Mouse (Mus musculus): ENCODE results near the gene Rasd2. TPM values are rescaled to one million over a fixed set of nuclear protein-coding genes. Genes with fewer than 3 reads are reported as not detected.

Gene Rasd2
- polyA plus RNA-seq, 1 experiment from 2014 or later = 0.11 TPM

- H3K36me3 ChIP-seq = no peaks in the 10 kb centered on the region
- no peaks in the 10 kb centered on the region for H3K9me3 ChIP-seq
- no peak overlapping the region for H3K4me2 ChIP-seq
- ATAC-seq (ENCODE audit: insufficient number of reproducible peaks, insufficient read depth, low FRiP score, low TSS enrichment, low read depth) = no peak
- 73% methylated on average over 5 of the region's 5 CpGs for WGBS
- no peak overlapping the region for H3K27ac ChIP-seq
- H3K4me3 ChIP-seq = no peak overlapping the region
- H3K4me1 ChIP-seq = no peaks in the 10 kb centered on the region
- H3K9ac ChIP-seq = no peak overlapping the region
- peaks cover 2% of the 10 kb centered on the region; the same call in 1 of the 2 replicates for H3K27me3 ChIP-seq
These were observed 8.9 kb downstream of the Rasd2 start for GRCm38 (mm10) chr8:75222665-75223064.

DNA sequence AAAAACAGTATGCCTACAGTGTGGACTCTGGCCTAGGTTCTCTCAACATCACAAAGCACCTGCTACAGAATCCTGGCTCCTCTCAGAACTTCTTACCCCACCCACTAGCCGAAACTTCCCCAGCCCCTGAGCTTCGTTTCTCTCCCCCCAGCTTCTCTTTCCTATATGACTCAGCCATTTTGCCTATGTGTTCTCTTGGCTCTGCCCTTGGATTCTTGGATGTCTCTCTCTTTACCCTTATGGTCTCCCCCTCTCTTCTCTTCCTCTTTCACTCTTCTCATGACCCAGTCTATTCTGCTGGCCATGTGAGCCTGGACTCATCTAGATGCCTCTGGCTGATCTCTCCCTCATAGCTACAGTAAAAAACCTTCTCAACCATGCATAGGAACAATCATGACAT, 13.0 kb downstream of the Rasd2 start:
- Histone ChIP-seq H3K4me1 (no peaks in the 10 kb centered on the region), H3K9me3 (no peaks in the 10 kb centered on the region), H3K27me3 (no peaks in the 10 kb centered on the region), H3K36me3 (no peaks in the 10 kb centered on the region), H3K9ac (no peak overlapping the region), H3K27ac (no peak overlapping the region), H3K4me3 (no peak overlapping the region), H3K4me2 (no peak overlapping the region)
- WGBS = 90% methylated on average over 2 of the region's 2 CpGs
- no peak for ATAC-seq (ENCODE audit: insufficient number of reproducible peaks, insufficient read depth, low FRiP score, low TSS enrichment, low read depth)

GRCm38 (mm10) chr8:75233915-75234554, 20.3 kb downstream of the Rasd2 start:
- H3K27ac ChIP-seq = no peak overlapping the region
- no peak overlapping the region for H3K4me2 ChIP-seq
- H3K36me3 ChIP-seq = no peaks in the 10 kb centered on the region
- H3K4me3 ChIP-seq = no peak overlapping the region
- no peak for ATAC-seq (ENCODE audit: insufficient number of reproducible peaks, insufficient read depth, low FRiP score, low TSS enrichment, low read depth)
- H3K4me1 ChIP-seq = no peaks in the 10 kb centered on the region
- H3K27me3 ChIP-seq = no peaks in the 10 kb centered on the region
- WGBS = 56% methylated on average over 4 of the region's 4 CpGs
- H3K9ac ChIP-seq = no peak overlapping the region
- H3K9me3 ChIP-seq = no peaks in the 10 kb centered on the region

GRCm38 (mm10) chr8:75247331-75247730, 33.6 kb downstream of the Rasd2 start:
- no peak overlapping the region for H3K27ac ChIP-seq
- H3K27me3 ChIP-seq = no peaks in the 10 kb centered on the region
- H3K4me2 ChIP-seq = no peak overlapping the region
- peaks cover 10% of the 10 kb centered on the region for H3K9me3 ChIP-seq
- H3K4me1 ChIP-seq = no peaks in the 10 kb centered on the region
- no peak for ATAC-seq (ENCODE audit: insufficient number of reproducible peaks, insufficient read depth, low FRiP score, low TSS enrichment, low read depth)
- WGBS = 93% methylated on average over 15 of the region's 15 CpGs
- H3K9ac ChIP-seq = no peak overlapping the region
- no peak overlapping the region for H3K4me3 ChIP-seq
- H3K36me3 ChIP-seq = no peaks in the 10 kb centered on the region

DNA sequence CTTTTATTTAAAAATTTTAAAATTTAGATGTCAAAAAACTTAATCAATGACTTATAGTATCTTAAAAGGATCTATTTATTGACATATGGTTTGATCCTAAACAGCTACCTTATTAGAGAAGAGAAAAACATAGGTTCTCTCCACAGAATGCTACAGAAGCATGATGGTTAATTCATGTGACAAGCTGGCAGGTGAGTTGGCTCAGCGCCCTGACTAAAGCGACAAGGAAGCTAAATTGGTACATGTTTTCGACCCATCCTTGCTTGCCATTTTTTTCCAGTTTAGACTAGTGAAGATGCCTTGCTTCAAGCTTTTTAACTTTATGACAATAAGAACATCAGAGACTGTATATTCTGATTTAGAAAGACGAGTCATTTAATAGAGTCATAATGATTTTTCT, 35.4 kb downstream of the Rasd2 start:
- no peak overlapping the region for H3K27ac ChIP-seq
- no peak overlapping the region for H3K4me2 ChIP-seq
- 89% methylated on average over 4 of the region's 4 CpGs for WGBS
- H3K36me3 ChIP-seq = no peaks in the 10 kb centered on the region
- H3K4me1 ChIP-seq = no peaks in the 10 kb centered on the region
- H3K9ac ChIP-seq = no peak overlapping the region
- no peak overlapping the region for H3K4me3 ChIP-seq
- no peak for ATAC-seq (ENCODE audit: insufficient number of reproducible peaks, insufficient read depth, low FRiP score, low TSS enrichment, low read depth)
- H3K27me3 ChIP-seq = no peaks in the 10 kb centered on the region
- peaks cover 10% of the 10 kb centered on the region for H3K9me3 ChIP-seq

GRCm38 (mm10) chr8:75254027-75254426, 40.3 kb downstream of the Rasd2 start:
- no peaks in the 10 kb centered on the region for H3K4me1 ChIP-seq
- no peaks in the 10 kb centered on the region for H3K27me3 ChIP-seq
- H3K4me2 ChIP-seq = no peak overlapping the region
- ATAC-seq (ENCODE audit: insufficient number of reproducible peaks, insufficient read depth, low FRiP score, low TSS enrichment, low read depth) = no peak
- no peak overlapping the region for H3K9ac ChIP-seq
- peaks cover 2% of the 10 kb centered on the region; the same call in 1 of the 2 replicates for H3K9me3 ChIP-seq
- 87% methylated on average over 3 of the region's 3 CpGs for WGBS
- no peak overlapping the region for H3K27ac ChIP-seq
- no peak overlapping the region for H3K4me3 ChIP-seq
- H3K36me3 ChIP-seq = no peaks in the 10 kb centered on the region

- no peaks in the 10 kb centered on the region for H3K27me3 ChIP-seq
- no peak overlapping the region for H3K27ac ChIP-seq
- 89% methylated on average over 3 of the region's 3 CpGs for WGBS
These were observed 41.9 kb downstream of the Rasd2 start for GRCm38 (mm10) chr8:75255635-75256034.

DNA sequence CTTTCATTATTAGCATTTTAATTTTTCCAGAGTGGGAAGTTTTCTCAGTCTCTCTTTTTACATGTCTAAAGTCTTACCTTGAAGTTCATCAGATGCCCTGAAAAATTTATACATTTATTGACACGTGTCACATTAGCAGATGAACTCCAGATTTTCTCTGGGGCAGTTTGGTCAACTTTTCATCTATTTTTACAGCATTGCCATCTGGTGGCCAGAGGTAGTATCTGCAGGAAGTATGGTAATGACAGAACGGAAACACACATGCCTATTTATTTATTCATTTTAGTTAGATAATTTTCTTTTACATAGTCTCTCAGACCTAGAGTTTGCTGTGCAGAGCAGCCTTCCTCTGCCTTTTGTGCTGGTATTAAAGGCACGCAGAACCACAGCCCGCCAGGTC, 58.4 kb downstream of the Rasd2 start:
- Histone ChIP-seq H3K9me3 (0 out of 2 replicates have a peak, but pooled peaks cover 5% of the 10 kb centered on the region), H3K4me2 (no peak overlapping the region), H3K27me3 (no peaks in the 10 kb centered on the region), H3K27ac (no peak overlapping the region), H3K4me3 (no peak overlapping the region), H3K4me1 (no peaks in the 10 kb centered on the region), H3K36me3 (no peaks in the 10 kb centered on the region), H3K9ac (no peak overlapping the region)
- no peak for ATAC-seq (ENCODE audit: insufficient number of reproducible peaks, insufficient read depth, low FRiP score, low TSS enrichment, low read depth)
- WGBS = 34% methylated on average over 4 of the region's 4 CpGs

More at GRCm38 (mm10) chr8:75255635-75256034, 41.9 kb downstream of the Rasd2 start:
- Histone ChIP-seq H3K4me2 (no peak overlapping the region), H3K9me3 (no peaks in the 10 kb centered on the region), H3K4me1 (no peaks in the 10 kb centered on the region), H3K4me3 (no peak overlapping the region), H3K9ac (no peak overlapping the region), H3K36me3 (no peaks in the 10 kb centered on the region)
- no peak for ATAC-seq (ENCODE audit: insufficient number of reproducible peaks, insufficient read depth, low FRiP score, low TSS enrichment, low read depth)

Other genes starting within 250 kb of the Rasd2 start
- gene Hmgxb4, start 220.6 kb upstream of the Rasd2 start, polyA plus RNA-seq (2015; fragmentation: Nextera tagmentation; extraction: Ambion mirVana) = 47.0 and 53.5 TPM in 2 replicates
- 25.8 and 31.9 TPM in 2 replicates for gene Tom1, start 180.2 kb upstream of the Rasd2 start, polyA plus RNA-seq (2015; fragmentation: Nextera tagmentation; extraction: Ambion mirVana)
- 24.0 and 29.0 TPM in 2 replicates for gene Hmox1, start 120.3 kb upstream of the Rasd2 start, polyA plus RNA-seq (2015; fragmentation: Nextera tagmentation; extraction: Ambion mirVana)
- gene Mcm5, start 104.4 kb upstream of the Rasd2 start, polyA plus RNA-seq (2015; fragmentation: Nextera tagmentation; extraction: Ambion mirVana) = 159 and 177 TPM in 2 replicates
- gene Gm10358, start 192.6 kb downstream of the Rasd2 start, polyA plus RNA-seq (2015; fragmentation: Nextera tagmentation; extraction: Ambion mirVana) = 0.39 TPM in 1 of 2 replicates, not detected in the other
- gene Iqcm, start 234.8 kb downstream of the Rasd2 start, polyA plus RNA-seq (2015; fragmentation: Nextera tagmentation; extraction: Ambion mirVana) = not detected in 2 replicates

Data from embryonic facial prominence, embryonic 13.5 days (tissue).